Mouse (Mus musculus) stomach, postnatal 0 days (tissue): ENCODE measurements around the gene Camkmt.

Source experiments
- CTCF ChIP-seq: IDR thresholded peaks from 2 replicates; pipeline ENCODE4 v1.5.1; 2016; ENCODE audit warnings: antibody characterized with exemption, low read depth, mild to moderate bottlenecking, moderate library complexity
- EP300 ChIP-seq: optimal IDR thresholded peaks from 2 replicates; pipeline ENCODE3; 2016; ENCODE audit warnings: antibody characterized with exemption

DNA sequence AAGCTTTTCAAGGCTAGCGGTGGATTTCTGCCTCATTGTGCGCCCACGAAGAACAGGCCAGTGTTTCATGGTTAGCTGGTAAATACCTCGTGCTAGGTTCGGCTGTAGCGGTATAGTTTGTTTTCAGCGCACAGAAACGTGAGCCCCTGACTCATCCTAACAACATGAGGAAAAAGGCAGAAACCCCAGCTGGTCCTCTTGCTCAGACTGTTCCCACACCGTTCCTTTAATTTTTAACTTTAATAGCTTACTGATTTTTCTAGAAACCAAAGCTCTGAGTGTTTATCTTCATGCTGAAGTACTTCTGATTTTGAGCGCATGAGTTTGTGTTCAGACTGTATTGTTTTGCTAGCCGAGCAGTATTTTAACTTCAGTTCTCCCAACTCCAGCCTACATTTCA, 109.0 kb downstream of the Camkmt start:
- TF ChIP-seq CTCF, result no peak
- TF ChIP-seq EP300, result no peak
